Mouse (Mus musculus) retina, adult 2 months (tissue): ENCODE data around the gene Coil.

Experiments used
- DNase-seq: peaks from one replicate; pipeline ENCODE4 v3.0.0-alpha.2; 2012; ENCODE audit warnings: low read depth, low spot score

Coil gene

GRCm38 (mm10) chr11:89005473-89005872, 35.4 kb downstream of the Coil start:
- DNase-seq, result no peak

DNA sequence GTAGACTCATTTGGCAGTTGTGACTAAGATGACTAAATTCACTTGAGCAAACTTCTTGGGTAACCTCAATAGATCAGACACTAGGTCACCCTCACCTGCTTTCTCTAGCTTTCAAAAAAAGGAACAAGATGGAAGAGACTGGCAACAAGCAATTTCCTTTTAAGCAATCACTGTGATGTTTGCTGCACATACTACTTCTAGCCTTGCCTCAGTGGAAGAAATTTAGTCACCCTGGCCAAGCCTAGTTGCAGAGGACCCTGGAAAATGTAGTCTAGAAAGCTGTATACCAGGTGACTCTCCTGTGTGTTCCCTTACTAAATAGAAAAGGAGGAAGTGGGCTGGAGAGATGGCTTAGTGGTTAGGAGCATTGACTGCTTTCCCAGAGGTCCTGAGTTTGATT, 36.4 kb downstream of the Coil start:
- DNase-seq, result no peak

DNA sequence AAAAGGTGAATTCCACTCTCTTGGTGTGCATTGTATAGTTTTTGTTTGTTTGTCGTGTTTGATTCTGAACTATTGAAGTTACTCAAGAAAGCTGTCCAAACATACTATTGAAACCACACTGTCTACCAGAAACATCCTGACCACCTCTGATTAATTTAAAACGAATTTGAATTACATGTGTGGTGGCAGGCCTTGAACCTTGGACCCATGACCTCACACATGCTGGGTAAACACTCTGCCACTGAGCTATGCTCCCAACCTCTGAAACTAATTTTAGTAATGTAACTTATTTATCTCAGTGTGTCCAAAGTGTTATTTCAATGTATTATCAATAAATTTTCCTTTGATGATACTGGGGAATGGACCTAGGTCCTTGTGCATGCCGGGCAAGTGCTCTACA, 37.5 kb downstream of the Coil start:
- DNase-seq, result no peak

- no peak for DNase-seq
These were observed 39.0 kb downstream of the Coil start for GRCm38 (mm10) chr11:89009066-89009465.

- no peak for DNase-seq
These were observed 39.4 kb downstream of the Coil start for GRCm38 (mm10) chr11:89009496-89009895.

GRCm38 (mm10) chr11:89012241-89012640, 42.2 kb downstream of the Coil start:
- no peak for DNase-seq

DNA sequence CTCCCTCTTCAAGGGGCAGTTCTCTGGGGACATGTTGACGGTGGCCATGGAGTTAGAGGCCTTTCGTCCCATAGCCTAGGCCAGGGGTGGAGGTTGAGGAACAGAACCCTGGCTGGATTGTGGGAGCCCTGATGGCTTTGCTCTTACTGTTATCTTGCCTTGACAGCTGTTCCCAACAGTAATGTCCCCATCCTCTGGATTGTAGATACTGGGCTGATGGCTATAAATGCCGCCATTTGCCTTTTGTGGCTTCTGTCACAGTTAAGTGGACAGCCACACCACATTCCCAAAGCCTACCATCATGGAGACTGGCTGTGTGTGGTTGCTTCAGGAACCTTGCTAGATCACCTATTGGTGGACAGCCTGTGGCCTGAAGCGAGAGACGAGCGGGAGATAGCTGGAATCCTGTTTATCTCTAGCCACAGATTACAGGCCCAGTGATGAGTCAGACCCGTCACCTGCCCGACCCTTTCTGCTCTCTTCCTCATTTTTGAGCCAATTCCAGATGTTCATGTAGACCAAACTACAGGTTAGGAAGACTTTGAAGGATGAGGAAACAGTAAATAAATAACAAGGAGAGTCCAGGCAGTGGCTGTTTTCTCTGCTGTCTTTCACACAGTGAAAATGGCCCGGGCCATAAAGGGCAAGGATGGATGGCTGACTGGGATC, 47.6 kb downstream of the Coil start:
- DNase-seq, result no peak

- DNase-seq, result no peak
These were observed 50.7 kb downstream of the Coil start for GRCm38 (mm10) chr11:89020681-89021305.

- no peak for DNase-seq
These were observed 51.6 kb downstream of the Coil start for GRCm38 (mm10) chr11:89021687-89022086.

DNA sequence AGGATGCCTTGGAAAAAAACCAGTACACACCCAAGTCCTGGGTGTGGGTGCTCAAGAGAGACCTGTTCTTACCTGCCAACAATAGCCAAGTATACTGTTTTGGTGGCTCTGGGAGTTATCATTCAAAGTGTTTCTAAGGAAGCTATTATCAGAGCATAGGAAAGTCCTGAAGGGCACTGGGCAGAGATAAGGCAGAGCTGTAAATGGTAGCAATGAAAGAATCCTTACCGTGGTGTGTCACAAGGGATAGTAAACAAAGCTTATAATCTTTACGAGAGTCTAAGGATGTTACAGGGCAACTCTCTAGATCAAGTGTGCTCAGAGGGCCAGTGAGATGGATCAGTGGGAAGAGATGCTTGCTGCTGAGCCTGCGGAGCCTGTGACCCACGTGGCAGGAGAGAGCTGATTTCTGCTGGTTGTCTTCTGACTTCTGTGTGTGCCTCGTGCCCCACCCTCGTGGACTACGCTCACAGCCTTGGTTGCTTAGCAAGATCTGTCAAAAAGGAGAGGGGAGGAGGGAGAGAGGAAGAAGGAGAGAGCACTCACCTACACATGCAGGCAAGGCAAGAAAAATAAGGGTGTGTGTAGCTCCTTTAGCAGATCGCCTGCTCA, 52.2 kb downstream of the Coil start:
- DNase-seq, result no peak

DNA sequence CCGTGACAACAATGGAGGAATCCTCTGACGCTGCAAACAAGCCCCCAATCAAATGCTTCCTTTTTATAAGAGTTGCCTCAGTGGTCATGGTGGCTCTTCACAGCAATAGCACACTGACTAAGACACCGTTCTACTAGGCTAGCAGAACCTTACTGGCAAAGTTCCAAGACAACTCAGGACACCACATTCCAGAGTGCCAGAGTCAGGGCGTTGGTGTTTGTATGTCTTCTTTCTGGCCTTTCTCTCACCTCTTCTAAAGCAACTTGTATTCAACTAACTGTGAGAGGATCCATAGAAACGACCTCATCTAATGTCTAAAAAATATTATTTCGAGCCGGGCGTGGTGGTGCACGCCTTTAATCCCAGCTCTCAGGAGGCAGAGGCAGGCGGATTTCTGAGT, 53.4 kb downstream of the Coil start:
- no peak for DNase-seq

DNA sequence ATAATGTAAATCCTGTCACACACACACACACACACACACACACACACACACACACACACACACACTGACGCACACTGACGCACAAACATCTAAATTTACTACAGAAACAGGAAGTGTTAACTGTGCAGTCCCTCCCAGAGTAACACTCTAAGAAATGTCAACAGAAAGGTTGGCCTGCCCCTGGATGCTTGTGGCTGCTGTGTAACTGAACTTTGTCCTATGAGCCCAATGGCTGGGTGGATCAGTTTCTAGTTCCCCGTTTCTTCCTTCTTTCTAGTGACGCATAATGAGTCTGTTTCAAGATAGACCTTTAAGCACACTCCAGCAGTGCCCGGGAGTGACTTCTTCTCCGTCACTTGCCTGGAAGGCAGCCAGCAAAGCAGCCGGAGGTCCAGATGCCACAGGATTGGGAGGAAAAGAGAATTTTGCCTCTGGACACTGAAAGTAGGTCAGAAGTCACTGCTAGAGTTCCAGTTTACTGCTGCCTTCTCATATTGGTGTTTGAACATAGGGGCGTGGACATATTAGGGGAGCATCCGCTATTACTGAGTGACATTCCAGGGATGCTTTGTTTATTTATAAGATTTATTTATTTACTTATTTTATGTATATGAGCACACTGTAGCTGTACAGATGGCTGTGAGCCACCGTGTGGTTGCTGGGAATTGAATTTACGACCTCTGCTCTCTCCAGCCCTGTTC, 54.3 kb downstream of the Coil start:
- DNase-seq, result no peak

DNA sequence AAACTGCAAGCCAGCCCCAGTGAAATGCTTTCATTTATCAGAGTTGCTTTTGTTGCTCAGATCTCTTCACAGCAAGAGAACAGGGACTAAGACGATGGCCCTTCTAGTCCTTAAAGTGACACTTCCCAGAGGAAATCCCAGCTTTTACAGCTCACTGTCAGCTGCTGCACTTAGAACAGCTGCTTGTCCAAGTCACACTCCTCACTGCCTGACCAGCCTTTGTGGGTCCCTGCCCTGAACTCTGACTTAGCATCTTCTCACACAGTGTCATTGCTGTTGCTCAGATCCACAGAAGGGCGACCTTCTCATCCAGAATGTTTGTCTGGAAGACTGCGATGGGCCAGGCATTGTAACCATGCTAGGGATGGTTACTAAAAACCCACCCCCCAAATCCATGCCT, 55.6 kb downstream of the Coil start:
- DNase-seq, result no peak

GRCm38 (mm10) chr11:89026117-89026516, 56.1 kb downstream of the Coil start:
- no peak for DNase-seq

GRCm38 (mm10) chr11:89027955-89028361, 57.9 kb downstream of the Coil start:
- DNase-seq, result no peak

DNA sequence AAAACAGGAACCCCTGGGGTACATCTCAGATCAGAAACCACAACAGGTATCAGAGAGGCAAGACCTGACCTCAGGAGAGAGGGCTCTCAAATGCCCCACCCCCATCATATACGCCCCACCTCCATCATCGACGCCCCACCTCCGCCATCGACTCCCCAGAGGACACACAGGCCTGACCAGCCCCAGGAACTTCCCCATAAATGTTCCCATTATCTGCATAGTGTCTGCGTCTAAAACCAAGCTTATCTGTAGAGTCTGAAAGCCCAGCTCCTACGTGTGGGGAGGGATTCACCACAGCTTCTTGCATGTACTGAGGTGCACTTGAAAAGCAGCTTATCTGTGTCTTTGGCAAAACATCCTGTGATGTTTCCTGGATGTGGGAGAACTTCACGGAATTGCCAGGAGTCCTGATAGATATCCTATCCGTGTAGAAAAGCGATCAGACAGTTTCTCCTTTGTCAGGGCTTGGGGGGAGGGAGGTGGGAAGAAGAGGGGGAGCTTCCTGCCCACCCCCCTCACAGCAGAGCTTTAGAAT, 58.9 kb downstream of the Coil start:
- no peak for DNase-seq

GRCm38 (mm10) chr11:89030552-89030951, 60.5 kb downstream of the Coil start:
- no peak for DNase-seq

GRCm38 (mm10) chr11:89031189-89031588, 61.1 kb downstream of the Coil start:
- no peak for DNase-seq

GRCm38 (mm10) chr11:89034592-89034991, 64.5 kb downstream of the Coil start:
- no peak for DNase-seq

GRCm38 (mm10) chr11:89035552-89035951, 65.5 kb downstream of the Coil start:
- DNase-seq, result no peak

DNA sequence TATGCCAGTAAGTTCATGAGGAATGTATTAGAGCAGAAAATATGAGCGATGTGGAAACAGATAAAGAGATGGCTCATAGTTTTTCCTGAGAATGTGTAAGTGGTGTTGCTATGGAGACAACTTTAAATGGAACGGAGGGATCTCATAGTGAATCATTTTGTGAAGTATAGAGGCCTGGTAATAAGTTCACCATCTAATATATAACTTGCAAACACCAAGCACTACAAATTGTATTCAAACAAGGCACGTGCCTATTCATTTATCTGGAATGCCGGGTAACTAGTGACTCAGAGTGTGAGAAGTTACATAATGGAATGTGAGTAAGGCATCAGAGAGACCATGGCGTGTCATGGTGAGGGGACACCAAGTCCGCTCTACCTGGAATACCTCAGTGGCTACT, 68.4 kb downstream of the Coil start:
- DNase-seq, result no peak

- no peak for DNase-seq
These were observed 69.3 kb downstream of the Coil start for GRCm38 (mm10) chr11:89039325-89039724.
